Mouse (Mus musculus) WW6 (cell line): Measurements from ENCODE around the gene Hspb9.
A peak's percentile ranks its signal among the peaks of the same experiment; 100 is the strongest.

ENCODE experiments used
- DNase-seq: peaks from one replicate; pipeline ENCODE4 v3.0.0-alpha.2; 2013; ENCODE audit warnings: low read depth, low spot score

Hspb9 gene

DNA sequence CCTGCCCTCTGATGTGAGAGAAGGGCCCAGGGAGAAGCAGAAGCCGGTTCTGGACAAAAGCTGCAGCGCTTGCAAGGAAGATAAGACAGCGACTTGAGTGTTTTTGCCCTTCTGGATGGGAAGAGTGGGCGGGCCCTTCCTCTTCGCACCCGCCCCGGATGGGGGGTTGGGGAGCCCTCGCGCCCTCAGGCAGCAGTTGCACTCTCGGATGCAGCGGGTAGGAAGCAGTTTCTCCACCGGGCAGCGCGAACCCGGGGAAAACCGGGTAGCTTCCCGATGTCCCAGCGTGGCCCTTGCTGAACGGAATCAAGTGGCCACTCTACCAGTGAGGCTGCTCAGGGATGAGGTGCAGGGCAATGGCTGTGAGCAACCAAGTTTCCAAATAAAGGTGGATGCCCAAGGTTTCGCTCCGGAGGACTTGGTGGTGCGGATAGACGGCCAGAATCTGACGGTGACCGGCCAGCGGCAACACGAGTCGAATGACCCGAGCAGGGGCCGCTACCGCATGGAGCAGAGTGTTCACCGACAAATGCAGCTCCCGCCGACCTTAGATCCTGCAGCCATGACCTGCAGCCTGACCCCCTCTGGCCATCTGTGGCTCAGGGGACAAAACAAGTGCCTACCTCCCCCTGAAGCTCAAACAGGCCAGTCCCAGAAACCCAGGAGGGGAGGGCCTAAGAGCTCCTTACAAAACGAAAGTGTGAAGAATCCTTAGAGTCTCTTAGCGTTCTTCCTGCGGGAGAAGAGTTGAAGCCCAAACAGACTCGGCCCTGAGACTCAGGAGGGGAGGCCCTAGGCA, at the start of gene Hspb9:
Gene Hspb9 (plus strand): TSS at position 116 of the 799 bp plus-strand sequence.
- DNase-seq = peak; percentile 71

DNA sequence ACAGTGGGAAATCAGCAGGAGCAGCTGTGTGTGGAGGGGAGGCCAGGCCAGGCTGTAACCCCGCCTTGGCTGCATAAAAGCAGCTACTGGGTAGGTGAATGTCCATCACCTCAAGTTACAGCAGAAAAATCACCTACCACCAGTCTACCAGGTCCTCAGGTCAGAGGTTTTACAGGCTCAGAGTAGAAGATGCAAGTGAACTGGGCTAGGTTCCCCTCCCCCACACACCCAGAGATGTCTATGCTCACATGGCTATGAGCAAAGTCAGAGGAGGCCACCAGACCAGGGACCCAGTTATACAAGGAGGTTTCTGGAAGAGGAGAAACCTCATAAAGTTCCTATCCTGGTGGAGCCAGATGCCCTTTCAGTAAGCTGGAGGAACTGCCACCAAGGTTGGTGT, 42.6 kb upstream of the Hspb9 start:
- DNase-seq = no peak

DNA sequence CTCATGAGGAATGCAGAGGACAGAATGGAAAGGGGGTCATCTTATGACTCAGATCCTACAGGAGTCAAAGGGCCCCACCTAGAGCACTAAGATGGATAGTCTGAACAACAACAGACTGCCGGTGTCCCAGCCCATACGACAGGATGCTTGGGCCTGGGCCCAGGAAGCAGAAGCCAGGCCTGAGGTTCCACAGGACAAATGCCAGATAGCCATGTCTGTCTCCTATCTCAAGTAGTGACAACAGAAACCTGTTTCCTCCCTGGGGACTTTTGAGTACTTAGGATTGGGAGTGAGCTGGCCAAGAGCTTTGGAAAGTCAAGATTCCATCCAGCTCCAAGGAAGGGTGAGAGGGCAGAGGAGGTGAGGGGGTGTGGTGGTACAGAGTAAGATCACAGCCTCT, 41.7 kb upstream of the Hspb9 start:
- DNase-seq = no peak

DNA sequence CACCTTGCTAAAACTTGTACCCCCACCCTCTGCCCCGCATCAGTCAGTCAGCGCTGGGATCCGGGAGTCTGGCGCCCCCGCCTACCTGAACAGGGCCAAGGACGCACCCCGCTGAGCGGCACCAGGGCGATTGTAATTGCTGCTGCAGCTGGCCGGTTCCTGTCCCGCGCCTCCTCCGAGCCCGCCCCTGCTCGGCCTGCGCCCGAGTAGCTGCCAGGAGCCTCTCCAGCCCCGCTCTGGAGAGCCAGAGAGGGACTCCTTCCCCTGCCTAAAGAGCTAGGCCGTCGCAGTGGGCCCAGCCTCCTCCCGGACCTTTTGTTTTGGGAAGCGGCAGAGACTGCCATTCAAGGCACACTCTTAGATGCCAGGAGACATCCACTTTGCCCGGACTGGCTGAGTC, 40.5 kb upstream of the Hspb9 start:
- peak; percentile 48 for DNase-seq

DNA sequence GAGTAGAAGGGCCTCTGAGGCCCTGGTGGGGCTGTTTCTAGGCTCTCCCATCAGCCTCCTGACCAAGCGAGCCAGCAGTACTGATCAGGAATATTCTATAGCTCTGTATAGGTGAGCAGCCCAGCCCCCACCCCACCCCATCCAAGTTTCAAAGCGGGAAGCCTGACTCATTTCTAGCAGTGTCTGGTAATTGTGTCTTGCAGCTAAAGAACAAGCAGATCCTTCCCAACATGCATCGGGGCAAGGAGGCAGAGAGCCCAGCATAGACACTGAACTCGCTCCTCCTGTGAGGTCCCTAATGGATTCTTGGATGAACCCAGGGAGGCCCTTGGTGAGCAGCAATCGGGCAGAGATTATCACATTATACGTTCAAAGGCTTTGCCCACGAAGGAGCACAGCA, 35.8 kb upstream of the Hspb9 start:
- no peak for DNase-seq

DNA sequence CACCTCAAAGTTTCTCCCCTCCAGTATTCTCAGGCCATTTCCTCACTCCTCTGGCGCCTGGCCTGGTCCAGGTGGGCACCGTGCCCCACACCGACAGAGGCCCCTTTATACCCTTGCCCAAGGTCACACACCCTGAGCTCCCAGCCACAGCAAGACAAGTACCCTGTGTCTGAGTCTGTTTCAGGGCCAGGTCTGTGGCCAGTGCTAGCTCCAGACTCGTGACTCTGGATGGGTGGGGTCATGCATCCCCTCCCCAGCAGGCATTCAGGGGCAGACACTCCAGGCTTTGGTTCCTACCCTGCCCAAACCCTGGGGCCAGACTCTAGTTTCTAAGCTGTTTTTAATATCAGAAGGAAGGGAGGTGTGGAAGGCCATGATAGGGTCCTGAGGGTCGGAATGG, 31.8 kb upstream of the Hspb9 start:
- no peak for DNase-seq

DNA sequence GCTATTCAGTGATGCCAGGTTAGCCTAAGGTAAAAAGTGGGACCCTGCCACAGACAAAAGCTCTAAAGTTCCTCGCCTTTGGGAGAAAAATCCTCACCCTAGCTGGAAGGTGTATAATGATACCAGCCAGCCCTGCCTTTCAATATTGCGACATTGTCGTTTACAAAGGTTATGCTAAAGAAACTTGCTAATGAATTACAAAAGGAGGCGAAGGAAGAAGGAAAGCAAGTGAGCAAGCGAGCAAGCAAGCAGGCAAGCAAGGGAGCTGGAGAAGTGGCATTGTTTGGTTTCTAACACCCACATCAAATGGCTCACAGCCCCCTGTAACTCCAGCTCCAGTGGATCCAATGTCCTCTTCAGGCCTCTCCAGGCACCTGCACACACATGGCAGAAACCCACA, 31.1 kb upstream of the Hspb9 start:
- no peak for DNase-seq

DNA sequence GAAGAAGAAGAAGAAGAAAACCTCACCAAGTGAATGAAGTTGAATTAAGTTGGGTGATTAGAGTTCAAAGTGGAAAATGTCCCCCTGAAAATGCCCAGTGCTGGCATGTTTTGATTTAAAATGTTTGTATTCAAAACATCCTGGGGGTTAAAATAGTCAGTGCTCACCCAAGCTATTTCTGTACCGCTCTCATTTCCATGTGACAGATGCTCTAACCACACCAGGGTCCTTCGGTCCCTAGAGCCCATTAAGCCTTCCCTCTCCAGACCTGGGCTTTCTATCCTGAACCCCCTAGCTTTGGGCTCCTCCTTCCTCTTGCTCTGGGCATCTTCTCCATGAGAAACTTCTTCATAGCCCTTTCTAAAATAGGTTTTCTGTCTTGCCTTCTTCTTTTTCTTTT, 29.6 kb upstream of the Hspb9 start:
- DNase-seq = no peak

DNA sequence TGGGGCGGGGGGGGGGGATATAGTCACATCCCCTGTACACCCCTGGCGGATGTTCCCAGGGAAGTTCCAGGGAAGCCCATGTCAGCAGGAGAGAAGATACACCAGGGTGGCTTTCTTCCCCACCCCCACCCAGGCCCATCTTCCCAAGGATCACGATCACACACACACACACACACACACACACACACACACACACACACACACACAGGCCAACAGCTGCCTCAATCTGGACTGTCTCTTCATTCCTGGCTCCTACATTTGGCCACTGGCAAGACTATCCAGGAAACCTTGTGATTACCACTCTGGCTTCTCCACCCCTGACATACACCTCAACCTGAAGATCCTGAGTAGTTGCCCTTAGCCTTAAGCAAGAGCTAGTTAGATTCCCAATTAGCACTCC, 28.3 kb upstream of the Hspb9 start:
- no peak for DNase-seq

DNA sequence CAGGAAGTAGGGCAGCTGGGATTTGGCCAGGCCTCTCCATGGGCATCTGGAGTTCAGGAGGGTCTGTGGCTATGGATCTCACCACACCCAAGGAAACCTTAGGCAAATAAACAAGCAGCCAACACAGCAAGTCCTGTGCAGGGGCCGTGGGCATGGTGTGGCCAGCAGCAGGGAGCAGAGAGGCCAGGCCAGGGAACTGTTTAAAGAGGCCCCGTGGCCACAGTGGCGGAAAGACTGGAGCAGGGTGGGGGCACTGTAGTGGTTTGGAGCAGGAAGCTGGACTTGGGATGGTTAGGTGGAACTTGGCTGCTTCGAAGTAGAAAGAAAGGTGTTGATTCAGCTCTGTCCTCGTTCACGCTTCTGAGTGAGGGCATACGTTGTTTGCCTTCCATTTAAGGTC, 26.4 kb upstream of the Hspb9 start:
- no peak for DNase-seq

DNA sequence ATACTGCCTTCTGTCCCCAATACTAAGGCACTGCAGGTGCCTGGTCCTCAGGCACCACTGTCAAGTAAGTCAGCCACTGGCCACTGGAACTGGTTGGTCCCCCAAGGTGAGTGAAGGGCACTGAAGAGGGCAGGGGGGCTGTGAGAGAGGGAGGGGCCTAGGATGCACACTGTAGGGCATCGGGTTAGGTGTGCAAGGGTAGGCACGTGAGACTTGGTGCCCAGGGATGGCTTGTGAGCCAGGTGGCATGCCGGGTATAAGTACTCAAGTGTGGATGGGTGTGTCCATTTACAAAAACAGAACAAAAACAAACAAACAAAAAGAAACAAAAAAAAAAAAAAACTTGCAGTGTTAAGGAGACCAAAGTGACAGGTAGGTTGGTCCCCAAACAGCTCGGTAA, 25.2 kb upstream of the Hspb9 start:
- no peak for DNase-seq

DNA sequence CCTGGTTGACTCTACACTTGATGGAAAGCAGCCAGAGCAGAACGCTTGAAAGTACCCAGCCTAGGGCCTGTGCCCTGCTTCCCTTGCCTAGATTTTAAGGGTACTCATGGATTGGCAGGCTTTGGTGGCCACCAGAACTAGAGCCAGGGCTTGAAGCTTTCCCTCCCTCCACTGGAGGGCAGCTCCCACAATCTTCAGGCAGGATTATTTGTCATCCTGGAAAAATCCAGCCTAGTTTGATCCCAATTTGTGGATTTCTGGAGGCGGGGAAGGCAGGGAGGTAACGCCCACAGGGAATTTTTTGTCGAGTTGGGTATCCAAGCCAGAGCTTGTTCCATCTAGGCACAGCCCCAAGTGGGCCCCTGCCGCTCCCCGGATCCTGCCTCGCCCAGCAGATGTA, 23.3 kb upstream of the Hspb9 start:
- no peak for DNase-seq

DNA sequence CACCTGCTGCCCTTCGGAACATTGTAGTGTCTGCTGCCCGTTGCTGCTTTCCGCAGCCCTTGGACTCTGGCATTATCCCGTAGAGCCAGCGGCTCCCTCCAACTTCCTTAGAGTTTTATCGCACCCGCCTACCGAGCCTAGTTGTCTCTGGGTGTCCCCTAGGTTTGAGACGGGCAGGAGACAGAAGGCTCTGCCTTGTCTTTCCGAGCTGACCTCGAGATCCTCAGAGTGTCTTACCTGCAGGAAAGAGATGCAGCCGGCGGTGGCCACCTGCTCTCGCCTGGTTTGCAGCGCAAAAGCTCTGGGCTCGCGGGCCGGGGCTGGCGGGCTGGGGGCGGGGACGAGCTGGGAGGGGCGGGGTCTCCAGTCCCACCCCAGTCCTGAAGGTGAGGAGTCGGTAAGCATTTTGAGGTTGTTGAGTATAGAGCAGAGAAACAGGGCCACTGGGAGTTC, 21.5 kb upstream of the Hspb9 start, which contains the start of gene Zfp385c:
Gene Zfp385c (minus strand): TSS at position 292 of the 453 bp plus-strand sequence.
- no peak for DNase-seq

DNA sequence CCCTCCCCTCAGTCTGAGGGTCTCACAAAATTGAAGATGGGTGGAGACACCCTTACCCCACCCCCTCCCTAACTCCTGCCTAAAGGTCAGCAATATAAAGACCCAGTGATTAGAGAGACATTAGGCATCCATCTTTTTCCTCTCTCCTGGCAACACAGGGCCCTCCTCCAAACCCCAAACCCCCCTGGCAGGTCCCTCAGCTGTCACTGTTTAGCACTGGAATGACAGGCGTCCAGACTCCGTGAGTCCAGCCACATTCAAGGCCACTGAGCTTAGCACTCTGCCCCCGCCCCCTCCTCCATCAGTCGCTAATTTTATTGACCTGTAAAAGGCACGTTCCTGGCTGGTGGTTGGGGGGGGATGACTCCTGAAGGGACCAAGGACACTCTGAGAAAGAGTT, 20.5 kb upstream of the Hspb9 start:
- DNase-seq = no peak

DNA sequence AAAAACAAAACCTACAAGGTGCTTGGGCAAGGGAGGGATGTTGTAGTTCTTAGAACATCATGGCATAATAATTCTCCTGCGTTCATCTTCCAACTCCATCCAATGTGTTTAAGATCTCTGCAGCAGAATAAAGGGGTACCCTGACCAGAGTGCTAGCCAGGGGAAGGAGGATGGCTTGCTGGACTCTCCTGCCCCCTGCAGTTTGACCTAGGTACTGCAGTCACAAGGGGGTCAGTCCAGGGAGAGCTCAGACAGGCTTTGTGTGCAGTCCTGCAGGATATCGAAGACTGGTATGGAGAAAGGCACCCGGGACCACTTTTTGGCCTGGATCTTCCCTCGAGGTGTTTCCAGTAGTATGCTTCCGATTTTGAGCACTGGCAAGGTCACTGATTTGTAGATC, 18.7 kb upstream of the Hspb9 start:
- no peak for DNase-seq

DNA sequence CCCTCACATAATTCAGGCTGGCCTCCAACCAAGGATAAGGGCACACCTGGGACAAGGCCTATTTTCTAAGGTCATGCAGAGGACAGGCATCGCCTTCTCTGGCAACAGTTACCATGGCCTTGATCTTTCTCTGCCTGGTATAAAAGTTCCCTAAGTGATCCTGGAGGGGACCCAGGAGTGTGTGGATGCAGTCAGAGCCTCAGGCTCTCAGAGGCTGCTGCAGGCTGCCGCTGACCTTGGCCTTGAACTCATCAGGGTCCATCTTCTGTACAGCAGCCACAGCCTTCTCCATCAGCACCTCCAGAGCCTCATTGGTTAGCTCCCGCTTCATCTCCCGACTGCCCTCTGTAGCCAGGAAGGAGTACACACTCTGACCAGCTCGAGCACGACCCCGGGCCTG, 15.7 kb upstream of the Hspb9 start:
- DNase-seq = no peak

DNA sequence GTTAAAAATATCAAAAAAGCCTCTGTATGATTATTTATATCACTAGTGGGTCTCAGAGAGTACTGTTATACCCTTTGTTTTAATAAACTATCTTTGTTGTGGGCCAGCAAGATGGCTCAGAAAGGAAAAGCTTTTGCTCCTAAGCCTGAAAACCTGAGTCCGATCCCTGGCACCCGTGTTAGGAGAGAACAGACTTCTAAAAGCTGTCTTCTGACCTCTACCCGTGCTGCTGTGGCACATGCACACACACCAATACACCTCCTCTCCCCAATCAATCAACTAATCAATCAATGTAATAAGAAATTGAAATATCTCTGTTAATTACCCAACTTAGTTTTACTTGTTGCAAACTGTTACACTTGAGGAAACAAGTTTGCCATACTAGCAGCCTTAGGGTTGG, 12.9 kb upstream of the Hspb9 start:
- no peak for DNase-seq

DNA sequence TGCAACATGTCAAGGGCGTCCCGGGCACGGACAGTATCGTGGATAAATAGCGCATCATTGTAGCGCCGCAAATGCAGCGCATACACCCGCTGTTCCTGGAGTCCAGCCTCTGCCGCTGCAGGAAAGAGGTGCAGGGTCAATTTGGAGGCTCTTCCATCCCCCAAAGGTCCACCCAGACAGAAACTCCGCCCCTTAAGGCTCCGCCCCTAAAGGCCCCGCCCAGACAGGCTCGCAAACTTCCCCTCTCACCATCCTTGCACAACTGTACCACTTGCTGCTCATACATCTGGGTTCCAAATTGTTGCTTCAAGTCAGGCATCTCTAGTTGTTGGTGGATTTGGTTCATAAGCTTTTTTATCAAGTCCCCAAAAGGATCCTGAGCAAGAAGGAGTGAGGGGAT, 12.3 kb upstream of the Hspb9 start:
- no peak for DNase-seq

DNA sequence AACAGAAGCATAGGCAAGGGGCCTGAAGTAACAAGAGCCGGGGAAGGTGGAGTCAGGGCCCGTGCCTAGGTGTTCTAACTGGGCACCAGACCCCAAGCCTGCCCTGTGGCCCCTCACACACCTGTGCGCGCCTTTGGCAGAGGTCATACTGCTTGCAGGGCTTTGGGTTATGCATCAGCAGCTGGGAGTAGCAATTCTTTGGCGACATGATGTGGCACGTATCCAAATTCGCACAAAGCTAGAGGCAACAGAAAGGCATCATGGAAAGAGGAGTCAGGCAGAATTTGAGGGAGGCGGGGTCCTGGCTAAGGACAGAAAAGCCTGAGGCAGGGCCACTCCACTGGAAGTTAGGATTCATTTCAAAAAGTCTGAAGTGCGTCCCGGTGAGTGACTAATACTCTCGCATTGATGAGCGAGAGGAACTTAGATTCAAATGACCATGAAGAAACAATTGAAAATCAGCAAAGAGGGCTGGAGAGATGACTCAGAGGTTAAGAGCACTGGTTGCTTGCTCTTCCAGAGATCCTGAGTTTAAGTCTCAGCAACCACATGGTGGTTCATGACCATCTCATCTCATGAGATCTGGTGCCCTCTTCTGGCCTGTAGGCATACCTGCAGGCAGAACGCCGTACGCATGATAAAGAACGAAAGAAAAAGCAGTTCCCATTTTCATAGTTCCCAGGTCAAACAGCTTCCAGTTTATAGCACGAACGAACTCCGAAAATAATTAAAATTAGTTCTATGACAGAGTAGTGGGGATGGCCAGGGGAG, 11.4 kb upstream of the Hspb9 start:
- DNase-seq = no peak

DNA sequence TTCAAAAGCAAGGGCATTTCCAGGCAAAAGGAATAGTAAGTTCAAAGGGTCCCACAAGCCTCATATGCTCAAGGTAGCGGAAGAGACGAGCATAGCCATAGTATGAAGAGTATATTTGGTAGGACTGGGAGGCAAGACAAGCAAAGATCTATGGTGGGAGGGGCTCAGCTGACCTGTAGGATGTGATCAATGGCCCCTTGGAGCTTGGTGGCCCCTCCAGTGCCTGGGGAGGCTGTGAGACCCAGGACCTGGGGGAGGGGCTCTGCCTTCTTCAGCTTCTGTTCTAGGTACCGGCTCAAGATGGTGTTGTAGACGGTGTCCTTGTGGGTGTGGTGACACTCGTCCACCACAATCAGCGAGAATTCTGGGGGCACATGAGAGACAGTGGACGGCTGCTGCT, 10.7 kb upstream of the Hspb9 start:
- no peak for DNase-seq

DNA sequence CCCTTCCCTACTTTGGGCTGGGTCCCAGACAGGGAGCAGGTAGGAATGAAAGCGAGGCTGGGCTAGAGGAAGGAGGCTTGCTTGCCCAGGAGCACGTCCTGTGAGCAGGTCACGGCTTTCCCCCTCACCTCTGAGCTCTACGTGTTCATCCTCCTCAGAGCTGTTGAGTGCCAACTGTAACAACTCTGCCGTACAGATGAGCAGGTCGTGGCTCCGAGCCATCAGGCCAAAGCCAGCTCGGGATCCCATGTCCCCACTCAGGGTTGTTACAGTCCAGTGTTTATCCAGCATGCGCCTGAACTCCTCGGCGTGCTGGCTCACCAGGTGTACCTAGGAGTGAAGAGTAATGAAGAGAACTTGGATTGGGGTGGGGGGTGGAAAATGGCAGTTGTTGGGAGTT, 10.3 kb upstream of the Hspb9 start:
- no peak for DNase-seq

DNA sequence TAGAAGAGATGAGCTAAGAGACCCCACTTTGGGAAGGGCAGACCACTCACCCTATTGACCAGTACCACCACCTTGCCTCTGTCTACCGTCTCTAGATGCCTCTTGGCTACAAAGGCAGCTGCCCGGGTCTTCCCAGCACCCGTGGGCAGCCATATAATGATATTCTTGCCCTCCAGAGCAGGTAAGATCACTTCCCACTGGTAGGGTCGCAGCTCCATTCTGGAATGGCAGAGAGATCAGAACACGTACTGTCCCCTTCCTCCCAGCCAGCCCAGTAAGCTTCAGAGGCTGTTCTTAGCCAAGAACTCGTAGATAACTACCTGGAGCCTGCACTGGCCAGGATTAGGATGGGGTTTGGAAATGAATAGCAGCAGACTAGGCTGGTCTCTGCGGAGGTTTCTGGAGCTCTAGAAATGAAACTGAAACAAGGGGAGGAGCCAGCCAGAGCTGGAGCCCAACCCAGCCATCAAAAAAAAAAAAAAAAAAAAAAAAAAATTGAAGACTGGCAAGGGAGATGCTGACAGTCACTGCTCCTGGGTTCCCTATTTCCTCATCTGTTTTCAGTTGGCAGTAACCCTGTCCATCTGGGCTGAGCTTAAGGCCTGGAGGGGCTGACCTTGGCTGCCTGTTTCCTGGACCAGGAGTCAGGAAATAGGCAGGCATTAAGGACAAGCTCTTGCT, 9.7 kb upstream of the Hspb9 start, which contains the start of gene Dhx58:
Gene Dhx58 (minus strand): TSS at position 421 of the 681 bp plus-strand sequence.
- DNase-seq = no peak
